8 mouse cellular contexts compared by ENCODE assay signal in genomic region chr5:64739311-64740261, GRCm38 (mm10).
DNase-seq lines count a peak whose midpoint lies in the region; ATAC-seq and TF ChIP-seq lines count a peak whose summit lies in the region.

No protein-coding gene starts in this region.

- peak; percentile 92 for DNase-seq in ES-CJ7 (ENCODE audit: low read depth, low spot score)
- peak; percentile 76 for DNase-seq in embryonic facial prominence, embryonic 11.5 days (ENCODE audit: low spot score)
- DNase-seq in hindbrain, postnatal 0 days (ENCODE audit: low spot score): no peak
- peak; percentile 40 for DNase-seq in lung, postnatal 36 days
- DNase-seq in gastrocnemius, postnatal 4 days (ENCODE audit: low spot score in 2 of 2): no peak
- DNase-seq in thymus, postnatal 4 days: no peak
- no peak for DNase-seq in thymus, adult 2 months

- peak; percentile 74 for ATAC-seq in embryonic facial prominence, embryonic 11.5 days (replicated peaks; ENCODE audit: insufficient number of reproducible peaks, low FRiP score, low TSS enrichment, low read depth)
- peak; percentile 29; the same call in 1 of the 2 replicates for ATAC-seq in hindbrain, postnatal 0 days
- no peak for ATAC-seq in CD4-positive, CD25-positive, alpha-beta regulatory T cell, adult 4 months

- H3K4me3 ChIP-seq in embryonic facial prominence, embryonic 11.5 days (ENCODE audit: low read depth, low read length): no peak overlapping the region
- no peak overlapping the region for H3K4me3 ChIP-seq in hindbrain, postnatal 0 days (ENCODE audit: low read length)
- H3K4me3 ChIP-seq in thymus, adult 2 months (ENCODE audit: control insufficient read depth, insufficient read depth, low read length): no peak overlapping the region

- H3K27me3 ChIP-seq in embryonic facial prominence, embryonic 11.5 days (ENCODE audit: control insufficient read depth, insufficient read depth, low read length): no peaks in the 10 kb centered on the region
- H3K27me3 ChIP-seq in hindbrain, postnatal 0 days (ENCODE audit: insufficient read depth, low read length): no peaks in the 10 kb centered on the region
- no peaks in the 10 kb centered on the region for H3K27me3 ChIP-seq in thymus, adult 2 months (ENCODE audit: control insufficient read depth, insufficient read depth, low read length)

- peak overlapping the region; percentile 68 for H3K27ac ChIP-seq in embryonic facial prominence, embryonic 11.5 days (replicated peaks; ENCODE audit: low read depth, low read length)
- no peak overlapping the region for H3K27ac ChIP-seq in hindbrain, postnatal 0 days
- H3K27ac ChIP-seq in thymus, adult 2 months (ENCODE audit: control insufficient read depth, insufficient read depth, low read length): no peak overlapping the region

- 4% methylated on average over 15 of the region's 15 CpGs for WGBS in embryonic facial prominence, embryonic 11.5 days
- 25% methylated on average over 15 of the region's 15 CpGs for WGBS in hindbrain, postnatal 0 days
- 87% methylated on average over 15 of the region's 15 CpGs for WGBS in thymus, adult 2 months

- H3K9me3 ChIP-seq in embryonic facial prominence, embryonic 11.5 days (replicated peaks; ENCODE audit: control insufficient read depth, low read length): no peaks in the 10 kb centered on the region
- no peaks in the 10 kb centered on the region for H3K9me3 ChIP-seq in hindbrain, postnatal 0 days (ENCODE audit: low read length)

- H3K9ac ChIP-seq in embryonic facial prominence, embryonic 11.5 days (replicated peaks; ENCODE audit: low read length): peak overlapping the region; percentile 34
- H3K9ac ChIP-seq in hindbrain, postnatal 0 days (replicated peaks; ENCODE audit: low read length): no peak overlapping the region

- peaks cover 14% of the 10 kb centered on the region for H3K4me1 ChIP-seq in embryonic facial prominence, embryonic 11.5 days (ENCODE audit: control insufficient read depth, insufficient read depth, low read length)
- no peaks in the 10 kb centered on the region for H3K4me1 ChIP-seq in hindbrain, postnatal 0 days (ENCODE audit: insufficient read depth, low read length)
- H3K4me1 ChIP-seq in thymus, adult 2 months (replicated peaks; ENCODE audit: control insufficient read depth, insufficient read depth, low read length): peaks cover 8% of the 10 kb centered on the region

- no peak overlapping the region for H3K4me2 ChIP-seq in embryonic facial prominence, embryonic 11.5 days (ENCODE audit: low read depth, low read length)
- no peak overlapping the region for H3K4me2 ChIP-seq in hindbrain, postnatal 0 days (ENCODE audit: low read depth, low read length)

- TF ChIP-seq CTCF in hindbrain, postnatal 0 days (IDR thresholded peaks at IDR 0.05; ENCODE audit: low read depth): no peak
- no peak for TF ChIP-seq CTCF in thymus, adult 2 months (IDR thresholded peaks at IDR 0.05; ENCODE audit: borderline replicate concordance, control insufficient read depth, extremely low read depth, insufficient read depth, low read length, poor library complexity)

- TF ChIP-seq POLR2A in thymus, adult 2 months (IDR thresholded peaks at IDR 0.05; ENCODE audit: control insufficient read depth, extremely low read depth, insufficient read depth, low read length, poor library complexity): no peak

- no peaks in the 10 kb centered on the region for H3K36me3 ChIP-seq in embryonic facial prominence, embryonic 11.5 days (replicated peaks; ENCODE audit: control insufficient read depth, insufficient read depth, low read depth, low read length)
- H3K36me3 ChIP-seq in hindbrain, postnatal 0 days (ENCODE audit: insufficient read depth, low read length): no peaks in the 10 kb centered on the region
- H3K36me3 ChIP-seq in thymus, adult 2 months (ENCODE audit: control insufficient read depth, insufficient read depth, low read length): no peaks in the 10 kb centered on the region

Comparison
In these comparisons a context has a peak if more than half of its experiments do, and no peak if none do; other contexts are left out.
1. DNase-seq: peak in ES-CJ7 (single experiment), embryonic facial prominence, embryonic 11.5 days (single experiment) and lung, postnatal 36 days (single experiment); none in hindbrain, postnatal 0 days (single experiment), gastrocnemius, postnatal 4 days (0 of 2), thymus, postnatal 4 days (single experiment) and thymus, adult 2 months (single experiment).